Mouse (Mus musculus) adrenal gland, adult 18-20 months (tissue): ENCODE data around the gene Nob1. TPM values are rescaled to one million over a fixed set of nuclear protein-coding genes. Genes with fewer than 3 reads are reported as not detected.

Source experiments
- DNase-seq, 2 experiments: peaks; one replicate each; pipeline ENCODE4 v3.0.0; 2021 to 2022; ENCODE audit warnings: low spot score in 2 of 2
- total RNA-seq, 2 experiments: library from RNA; stranded (reverse); gene quantifications; 1 replicate in 1 of 2; 2 replicates in 1 of 2; pipeline ENCODE4 v1.2.3; 2021

Nob1 gene
- total RNA-seq, 2 experiments from 2014 or later, result 32.2 to 40.8 TPM

GRCm38 (mm10) chr8:107387861-107388260 lies 37.0 kb downstream of the Nob1 start:
- DNase-seq, result peak; percentile 32 to 47

GRCm38 (mm10) chr8:107386642-107387041 lies 38.2 kb downstream of the Nob1 start:
- DNase-seq, result no peak

- peak in 1 of 2 experiments; percentile 24 for DNase-seq
Observed at GRCm38 (mm10) chr8:107386171-107386570, 38.7 kb downstream of the Nob1 start.

GRCm38 (mm10) chr8:107385063-107385462 lies 39.8 kb downstream of the Nob1 start:
- no peak for DNase-seq

GRCm38 (mm10) chr8:107384651-107385050 lies 40.2 kb downstream of the Nob1 start:
- DNase-seq, result no peak

GRCm38 (mm10) chr8:107382898-107383297 lies 42.0 kb downstream of the Nob1 start:
- DNase-seq, result no peak

GRCm38 (mm10) chr8:107381666-107382065 lies 43.2 kb downstream of the Nob1 start:
- no peak for DNase-seq

- no peak for DNase-seq
Observed at GRCm38 (mm10) chr8:107380734-107381133, 44.1 kb downstream of the Nob1 start.

- DNase-seq, result no peak
Observed at GRCm38 (mm10) chr8:107377346-107377745, 47.5 kb downstream of the Nob1 start.

- DNase-seq, result no peak
Observed at GRCm38 (mm10) chr8:107370311-107370710, 54.5 kb downstream of the Nob1 start.

Other genes starting within 250 kb of the Nob1 start
- gene Nfat5, start 131.6 kb downstream of the Nob1 start, total RNA-seq, result 100 to 1,000 TPM in 1 of 2 experiments, 10 to 100 TPM in 1; 66.5 to 101 TPM
- 1 to 10 TPM; 6.0 to 6.2 TPM for gene Nqo1, start 21.8 kb downstream of the Nob1 start, total RNA-seq
- gene Wwp2, start 11.3 kb upstream of the Nob1 start, total RNA-seq, result 10 to 100 TPM; 32.7 to 33.2 TPM
- gene Psmd7, start 163.4 kb upstream of the Nob1 start, total RNA-seq, result 100 to 1,000 TPM; 111 to 119 TPM